Mouse (Mus musculus): ENCODE measurements at regions not wholly inside any gene's neighbourhood (a gene's known extent, or its start where the extent isn't known, plus 50 kb on each side); places are given as distances from the start of the nearest gene placed in this dataset.

GRCm38 (mm10) chr2:46179741-46180140, 1062.5 kb upstream of the Zeb2 start:
- no peak for DNase-seq (ENCODE audit: low spot score)

- no peak for DNase-seq (ENCODE audit: low spot score)
Observed at GRCm38 (mm10) chr2:46168488-46168887, 1051.3 kb upstream of the Zeb2 start.

GRCm38 (mm10) chr2:46149848-46150247, 1032.7 kb upstream of the Zeb2 start:
- DNase-seq (ENCODE audit: low spot score): no peak

GRCm38 (mm10) chr2:46119871-46120270, 1002.7 kb upstream of the Zeb2 start:
- no peak for DNase-seq (ENCODE audit: low spot score)

GRCm38 (mm10) chr2:46106991-46107390, 989.8 kb upstream of the Zeb2 start:
- no peak for DNase-seq (ENCODE audit: low spot score)

GRCm38 (mm10) chr2:46065034-46065802, 948.0 kb upstream of the Zeb2 start:
- DNase-seq (ENCODE audit: low spot score): no peak

- DNase-seq (ENCODE audit: low spot score): no peak
Observed at GRCm38 (mm10) chr2:46055729-46056128, 938.5 kb upstream of the Zeb2 start.

- DNase-seq (ENCODE audit: low spot score): no peak
Observed at GRCm38 (mm10) chr2:46054902-46055301, 937.7 kb upstream of the Zeb2 start.

- DNase-seq (ENCODE audit: low spot score): no peak
Observed at GRCm38 (mm10) chr2:46021854-46022253, 904.7 kb upstream of the Zeb2 start.

- DNase-seq (ENCODE audit: low spot score): no peak
Observed at GRCm38 (mm10) chr2:46013771-46014269, 896.6 kb upstream of the Zeb2 start.

GRCm38 (mm10) chr2:46012716-46013115, 895.5 kb upstream of the Zeb2 start:
- no peak for DNase-seq (ENCODE audit: low spot score)

- no peak for DNase-seq (ENCODE audit: low spot score)
Observed at GRCm38 (mm10) chr2:45975157-45975556, 858.0 kb upstream of the Zeb2 start.

- DNase-seq (ENCODE audit: low spot score): no peak
Observed at GRCm38 (mm10) chr2:45968635-45969034, 851.4 kb upstream of the Zeb2 start.

- no peak for DNase-seq (ENCODE audit: low spot score)
Observed at GRCm38 (mm10) chr2:45956792-45957330, 839.7 kb upstream of the Zeb2 start.

GRCm38 (mm10) chr2:45948758-45949157, 831.6 kb upstream of the Zeb2 start:
- no peak for DNase-seq (ENCODE audit: low spot score)

GRCm38 (mm10) chr2:45925791-45926480, 808.7 kb upstream of the Zeb2 start:
- no peak for DNase-seq (ENCODE audit: low spot score)

GRCm38 (mm10) chr2:45908871-45909270, 791.7 kb upstream of the Zeb2 start:
- no peak for DNase-seq (ENCODE audit: low spot score)

GRCm38 (mm10) chr2:45904623-45905235, 787.5 kb upstream of the Zeb2 start:
- DNase-seq (ENCODE audit: low spot score): no peak

GRCm38 (mm10) chr2:45904090-45904489, 786.9 kb upstream of the Zeb2 start:
- no peak for DNase-seq (ENCODE audit: low spot score)

- no peak for DNase-seq (ENCODE audit: low spot score)
Observed at GRCm38 (mm10) chr2:45903350-45903749, 786.2 kb upstream of the Zeb2 start.

GRCm38 (mm10) chr2:45901892-45902291, 784.7 kb upstream of the Zeb2 start:
- DNase-seq (ENCODE audit: low spot score): no peak

- DNase-seq (ENCODE audit: low spot score): no peak
Observed at GRCm38 (mm10) chr2:45884680-45885079, 767.5 kb upstream of the Zeb2 start.

- no peak for DNase-seq (ENCODE audit: low spot score)
Observed at GRCm38 (mm10) chr2:45878656-45879055, 761.5 kb upstream of the Zeb2 start.
